Mouse (Mus musculus) intestine, embryonic 14.5 days (tissue): ENCODE results near the gene Rap2b. TPM values are rescaled to one million over a fixed set of nuclear protein-coding genes. Genes with fewer than 3 reads are reported as not detected.

ENCODE experiments used
- ATAC-seq: fragments of 200-750 bp; cut with Nextera tagmentation; replicated peaks from 2 replicates; pipeline ENCODE4 v1.8.0; 2017; ENCODE audit warnings: low read depth, moderate number of reproducible peaks, moderate TSS enrichment, moderate library complexity; ENCODE audit not compliant: low FRiP score, low TSS enrichment
- DNase-seq: peaks from one replicate; pipeline ENCODE4 v3.0.0-alpha.2; 2018; ENCODE audit warnings: low spot score
- H3K27ac ChIP-seq: fragments of 300-500 bp; sonication (generic); 2 replicates; pipeline ENCODE4 v1.5.1; 2014; ENCODE audit warnings: low read depth, mild to moderate bottlenecking, control low read depth
- H3K27me3 ChIP-seq: fragments of 300-500 bp; sonication (generic); replicated peaks from 2 replicates; pipeline ENCODE4 v1.6.1; 2014; ENCODE audit warnings: low read length, control low read depth; ENCODE audit not compliant: control insufficient read depth, insufficient read depth
- H3K36me3 ChIP-seq: fragments of 300-500 bp; sonication (generic); 2 replicates; pipeline ENCODE4 v1.6.1; 2014; ENCODE audit warnings: low read length, control low read depth; ENCODE audit not compliant: control insufficient read depth, insufficient read depth
- H3K4me1 ChIP-seq: fragments of 300-500 bp; sonication (generic); replicated peaks from 2 replicates; pipeline ENCODE4 v1.6.1; 2014; ENCODE audit warnings: low read length, control low read depth, mixed read lengths; ENCODE audit not compliant: control insufficient read depth, insufficient read depth
- H3K4me2 ChIP-seq: fragments of 300-500 bp; sonication (generic); 2 replicates; pipeline ENCODE4 v1.6.1; 2014; ENCODE audit warnings: low read length
- H3K4me3 ChIP-seq: fragments of 300-500 bp; sonication (generic); 2 replicates; pipeline ENCODE4 v1.5.1; 2014; ENCODE audit warnings: low read depth, low read length, control low read depth, mixed read lengths
- H3K9ac ChIP-seq: fragments of 300-500 bp; sonication (generic); 2 replicates; pipeline ENCODE4 v1.6.1; 2014; ENCODE audit warnings: mild to moderate bottlenecking, low read length
- H3K9me3 ChIP-seq: fragments of 300-500 bp; sonication (generic); 2 replicates; pipeline ENCODE4 v1.6.1; 2016; ENCODE audit warnings: low read length, control low read depth; ENCODE audit not compliant: control insufficient read depth
- WGBS: fragments of 180-500 bp; shearing (Covaris S2); extraction: QIAGEN DNeasy Blood & Tissue Kit; methylation state at CpG from one replicate; pipeline ENCODE4 v1.1.7; 2014; 5-methylcytosine and 5-hydroxymethylcytosine counted together
- polyA plus RNA-seq: library from polyadenylated mRNA; unstranded; fragments of >200 nt; fragmentation: Nextera tagmentation; extraction: Ambion mirVana; gene quantifications from 2 replicates; pipeline ENCODE4 v1.2.1, GENCODE M21; 2014

The Rap2b gene
- 9.0 and 9.2 TPM in 2 replicates for polyA plus RNA-seq

GRCm38 (mm10) chr3:61361338-61361737 lies at the start of gene Rap2b:
Rap2b (plus strand) TSS chr3:61361638.
- H3K9me3 ChIP-seq, result no peaks in the 10 kb centered on the region
- peaks cover 4% of the 10 kb centered on the region; the same call in 1 of the 2 replicates for H3K4me1 ChIP-seq
- H3K27me3 ChIP-seq, result no peaks in the 10 kb centered on the region
- no peak within 1 kb of the TSS for H3K27ac ChIP-seq
- ATAC-seq, result no peak
- H3K4me3 ChIP-seq, result no peak within 1 kb of the TSS
- no peak for DNase-seq
- no peaks in the 10 kb centered on the region for H3K36me3 ChIP-seq
- H3K9ac ChIP-seq, result no peak within 1 kb of the TSS
- WGBS, result 81% methylated on average over 1 of the region's 1 CpGs
- no peak within 1 kb of the TSS for H3K4me2 ChIP-seq

- WGBS, result 64% methylated on average over 2 of the region's 2 CpGs
- Histone ChIP-seq H3K4me2 (no peak overlapping the region), H3K9me3 (no peaks in the 10 kb centered on the region), H3K4me1 (no peaks in the 10 kb centered on the region), H3K9ac (no peak overlapping the region), H3K36me3 (no peaks in the 10 kb centered on the region), H3K27ac (no peak overlapping the region), H3K4me3 (no peak overlapping the region), H3K27me3 (no peaks in the 10 kb centered on the region)
- peak; percentile 75; the same call in 1 of the 2 replicates for ATAC-seq
- no peak for DNase-seq
Measured at GRCm38 (mm10) chr3:61315002-61315401, 46.4 kb upstream of the Rap2b start.

GRCm38 (mm10) chr3:61320031-61320430 lies 41.4 kb upstream of the Rap2b start:
- H3K9ac ChIP-seq, result no peak overlapping the region
- H3K27ac ChIP-seq, result no peak overlapping the region
- H3K4me3 ChIP-seq, result no peak overlapping the region
- WGBS, result 54% methylated on average over 2 of the region's 2 CpGs
- H3K36me3 ChIP-seq, result no peaks in the 10 kb centered on the region
- no peaks in the 10 kb centered on the region for H3K4me1 ChIP-seq
- no peak overlapping the region for H3K4me2 ChIP-seq
- DNase-seq (no peak), ATAC-seq (no peak)
- no peaks in the 10 kb centered on the region for H3K27me3 ChIP-seq
- H3K9me3 ChIP-seq, result no peaks in the 10 kb centered on the region

- Histone ChIP-seq H3K4me1 (no peaks in the 10 kb centered on the region), H3K36me3 (no peaks in the 10 kb centered on the region), H3K27ac (no peak overlapping the region), H3K4me2 (no peak overlapping the region), H3K4me3 (no peak overlapping the region), H3K9me3 (no peaks in the 10 kb centered on the region), H3K9ac (no peak overlapping the region), H3K27me3 (no peaks in the 10 kb centered on the region)
- DNase-seq (no peak), ATAC-seq (no peak)
- WGBS, result 82% methylated on average over 6 of the region's 6 CpGs
Measured at GRCm38 (mm10) chr3:61321632-61322031, 39.8 kb upstream of the Rap2b start.

- no peak overlapping the region for H3K9ac ChIP-seq
- H3K36me3 ChIP-seq, result no peaks in the 10 kb centered on the region
- no peak overlapping the region for H3K4me2 ChIP-seq
- H3K27me3 ChIP-seq, result no peaks in the 10 kb centered on the region
- ATAC-seq, result peak; percentile 84
- 47% methylated on average over 2 of the region's 2 CpGs for WGBS
- H3K4me3 ChIP-seq, result no peak overlapping the region
- H3K9me3 ChIP-seq, result no peaks in the 10 kb centered on the region
- H3K4me1 ChIP-seq, result no peaks in the 10 kb centered on the region
- H3K27ac ChIP-seq, result no peak overlapping the region
- no peak for DNase-seq
Measured at GRCm38 (mm10) chr3:61336205-61336604, 25.2 kb upstream of the Rap2b start.

GRCm38 (mm10) chr3:61337230-61337629 lies 24.2 kb upstream of the Rap2b start:
- Histone ChIP-seq H3K4me1 (no peaks in the 10 kb centered on the region), H3K9ac (no peak overlapping the region), H3K4me2 (no peak overlapping the region), H3K4me3 (no peak overlapping the region), H3K9me3 (no peaks in the 10 kb centered on the region), H3K27ac (no peak overlapping the region), H3K36me3 (no peaks in the 10 kb centered on the region), H3K27me3 (no peaks in the 10 kb centered on the region)
- ATAC-seq (no peak), DNase-seq (no peak)
- WGBS, result 78% methylated on average over 3 of the region's 3 CpGs

GRCm38 (mm10) chr3:61340321-61340720 lies 21.1 kb upstream of the Rap2b start:
- Histone ChIP-seq H3K27me3 (no peaks in the 10 kb centered on the region), H3K36me3 (no peaks in the 10 kb centered on the region), H3K4me1 (no peaks in the 10 kb centered on the region), H3K9ac (no peak overlapping the region), H3K4me3 (no peak overlapping the region), H3K27ac (no peak overlapping the region), H3K9me3 (no peaks in the 10 kb centered on the region), H3K4me2 (no peak overlapping the region)
- no peak for ATAC-seq
- no peak for DNase-seq
- 77% methylated on average over 5 of the region's 5 CpGs for WGBS

- H3K4me3 ChIP-seq, result no peak overlapping the region
- ATAC-seq, result no peak; the same call in 1 of the 2 replicates
- H3K9ac ChIP-seq, result no peak overlapping the region
- H3K4me1 ChIP-seq, result no peaks in the 10 kb centered on the region
- DNase-seq, result no peak
- WGBS, result 70% methylated on average over 7 of the region's 7 CpGs
- no peaks in the 10 kb centered on the region for H3K27me3 ChIP-seq
- no peaks in the 10 kb centered on the region for H3K9me3 ChIP-seq
- H3K4me2 ChIP-seq, result no peak overlapping the region
- H3K36me3 ChIP-seq, result no peaks in the 10 kb centered on the region
- H3K27ac ChIP-seq, result no peak overlapping the region
Measured at GRCm38 (mm10) chr3:61344031-61344430, 17.4 kb upstream of the Rap2b start.

- Histone ChIP-seq H3K9me3 (no peaks in the 10 kb centered on the region), H3K9ac (no peak overlapping the region), H3K4me2 (no peak overlapping the region), H3K36me3 (no peaks in the 10 kb centered on the region), H3K27ac (no peak overlapping the region), H3K4me3 (no peak overlapping the region), H3K4me1 (no peaks in the 10 kb centered on the region), H3K27me3 (no peaks in the 10 kb centered on the region)
- ATAC-seq, result no peak
- DNase-seq, result no peak
- WGBS, result 28% methylated on average over 1 of the region's 1 CpGs
Measured at GRCm38 (mm10) chr3:61345636-61346035, 15.8 kb upstream of the Rap2b start.
